Mouse (Mus musculus) v-Abl transformed pro-B cells (cell line): ENCODE data around the gene Olfr1378.

Experiments
- in situ Hi-C, 2 experiments: fragments of 400-800 bp; cut with MboI; formaldehyde crosslinking; loops; one replicate each; pipeline ENCODE4 v1.15.1; 2025; ENCODE audit not compliant: unreplicated experiment in 2 of 2

Olfr1378 gene

GRCm38 (mm10) chr11:50966230-50966629 lies at the start of gene Olfr1378:
Gene Olfr1378 (plus strand): TSS chr11:50966530.
- in situ Hi-C loops, result no loop called here

GRCm38 (mm10) chr11:50930469-50931014 lies 35.8 kb upstream of the Olfr1378 start:
- in situ Hi-C loops, result no loop called here

DNA sequence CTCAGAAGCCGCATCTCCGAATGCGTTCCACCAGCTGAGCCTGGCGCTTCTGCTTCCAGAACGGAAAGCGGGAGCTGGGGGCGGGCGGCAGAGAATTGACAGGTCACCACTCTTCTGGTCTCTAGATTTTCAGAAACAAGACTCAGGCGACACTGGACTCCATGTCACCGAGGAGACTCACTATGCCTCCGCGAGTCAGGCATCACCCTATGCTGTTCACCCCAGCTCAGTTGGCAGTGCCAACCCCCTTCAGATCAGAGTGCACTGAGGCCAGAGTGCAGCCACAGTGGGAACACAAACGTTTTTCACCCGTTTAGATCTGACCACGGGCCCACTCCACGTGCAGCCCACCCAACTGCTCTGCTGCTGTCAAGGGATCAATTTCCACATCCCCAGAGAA lies 35.3 kb upstream of the Olfr1378 start:
- in situ Hi-C loops, result no loop called here

- in situ Hi-C loops, result no loop called here
Measured at GRCm38 (mm10) chr11:50931451-50931866, 34.9 kb upstream of the Olfr1378 start, which contains the start of gene Zfp354b. Gene Zfp354b (minus strand): TSS chr11:50931633.

DNA sequence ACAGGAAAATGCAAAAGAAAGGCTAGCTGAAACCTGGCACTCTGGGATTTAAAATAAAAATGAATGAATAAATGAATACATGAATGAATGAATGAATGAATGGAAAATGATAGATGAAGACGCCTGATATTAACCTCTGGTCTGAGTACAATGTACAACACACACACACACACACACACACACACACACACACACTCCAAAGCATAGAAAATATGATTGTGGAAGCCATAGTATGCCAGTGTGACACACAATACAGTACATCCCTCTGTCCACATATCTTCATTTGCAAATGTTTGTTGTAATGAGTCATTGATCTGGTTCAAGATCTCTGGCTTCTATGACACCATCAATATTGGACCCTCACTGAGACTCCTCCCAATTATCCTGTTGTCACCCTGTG lies 34.3 kb upstream of the Olfr1378 start:
- in situ Hi-C loops, result no loop called here

- in situ Hi-C loops, result no loop called here
Measured at GRCm38 (mm10) chr11:50938435-50938834, 27.9 kb upstream of the Olfr1378 start.

GRCm38 (mm10) chr11:50939621-50940366 lies 26.5 kb upstream of the Olfr1378 start:
- in situ Hi-C loops, result loop anchor here in 1 of 2 experiments (10.0 kb wide), 1 partner anchor 585 kb away; no protein-coding TSS in a partner anchor

DNA sequence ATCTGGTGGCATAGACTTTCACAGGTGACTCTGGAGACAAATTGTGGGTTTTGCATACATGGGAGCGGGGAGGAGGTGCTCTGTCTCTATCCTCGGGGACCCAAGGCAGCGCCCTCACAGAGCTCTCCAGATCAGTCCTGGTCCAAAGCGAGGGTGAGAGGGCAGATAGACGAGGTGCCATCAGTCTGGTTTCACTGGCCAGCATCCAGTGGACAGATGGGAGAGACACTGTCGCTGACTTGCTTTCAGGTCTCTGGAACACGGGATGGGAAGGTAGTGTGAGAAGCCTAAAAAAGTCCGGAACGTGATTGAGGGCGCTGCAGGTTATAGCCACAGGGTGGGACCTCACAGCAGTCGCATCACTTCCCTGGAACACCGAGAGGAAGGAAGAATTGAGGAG lies 23.9 kb upstream of the Olfr1378 start:
- in situ Hi-C loops, result loop anchor here in 1 of 2 experiments (10.0 kb wide), 1 partner anchor 582 kb away; no protein-coding TSS in a partner anchor

DNA sequence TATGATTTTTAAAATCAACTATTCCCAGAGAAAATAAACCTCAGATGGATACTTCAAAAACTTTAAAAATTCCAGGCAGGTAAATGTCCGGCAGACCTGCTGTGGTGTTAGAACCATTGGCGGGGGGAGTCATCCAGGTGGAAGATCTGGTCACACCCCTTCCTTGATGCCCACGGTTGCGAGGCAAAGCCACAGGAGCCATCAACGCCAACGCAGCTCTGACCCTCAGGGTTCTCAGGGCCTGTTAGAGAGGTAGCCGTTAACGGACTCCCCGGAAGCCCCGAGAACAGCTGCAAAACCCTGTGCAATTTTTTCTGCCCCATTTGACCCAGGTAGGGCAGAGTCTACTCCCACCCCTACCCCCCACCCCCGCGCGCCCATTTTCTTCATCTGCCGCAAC lies 22.8 kb upstream of the Olfr1378 start, which contains the start of gene 4933414I15Rik:
Gene 4933414I15Rik, minus strand, starts transcription at position 260 of the 400 bp plus-strand sequence.
- in situ Hi-C loops, result loop anchor here in 1 of 2 experiments (10.0 kb wide), 1 partner anchor 581 kb away; no protein-coding TSS in a partner anchor

- in situ Hi-C loops, result no loop called here
Measured at GRCm38 (mm10) chr11:50952290-50952689, 14.0 kb upstream of the Olfr1378 start.

GRCm38 (mm10) chr11:50953665-50954064 lies 12.7 kb upstream of the Olfr1378 start, which contains the start of gene Prop1:
Gene Prop1 (minus strand): TSS chr11:50953765.
- in situ Hi-C loops, result no loop called here

DNA sequence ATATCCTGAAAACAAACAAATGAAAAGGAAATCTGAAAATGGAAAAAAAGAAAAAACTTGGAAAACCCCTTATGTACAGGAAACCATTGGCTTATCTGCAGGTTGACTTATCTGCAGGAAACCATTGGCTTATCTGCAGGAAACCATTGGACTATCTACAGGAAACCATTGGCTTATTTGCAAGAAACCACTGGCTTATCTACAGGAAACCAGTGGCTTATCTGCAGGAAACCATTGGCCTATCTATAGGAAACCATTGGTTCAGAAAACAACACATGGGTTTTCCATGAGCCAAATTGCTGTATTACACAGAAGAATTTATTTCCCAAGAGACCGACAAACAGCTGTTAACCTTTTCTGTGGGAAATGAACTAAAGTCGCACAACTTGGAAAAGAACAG lies 1.4 kb upstream of the Olfr1378 start:
- in situ Hi-C loops, result no loop called here

DNA sequence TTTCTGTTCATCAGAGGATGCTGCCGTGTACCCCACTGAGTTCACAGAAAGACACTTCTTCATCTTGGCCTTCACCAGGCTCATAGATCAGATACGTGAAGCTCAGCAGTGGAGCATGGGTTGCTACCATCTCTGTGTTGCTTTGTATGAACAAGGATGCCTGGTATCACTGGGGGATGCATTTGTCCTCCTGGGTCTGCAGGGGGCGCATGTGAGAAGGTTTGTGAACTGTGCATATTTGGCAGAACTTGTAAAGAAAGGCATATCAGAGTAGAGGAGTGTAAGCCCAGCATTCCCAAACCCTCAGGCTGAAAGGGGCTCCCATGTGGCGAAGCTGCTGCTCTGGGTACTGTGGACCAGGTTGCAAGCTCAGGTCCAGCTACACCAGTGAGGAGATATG lies 10.9 kb downstream of the Olfr1378 start:
- in situ Hi-C loops, result no loop called here

- in situ Hi-C loops, result no loop called here
Measured at GRCm38 (mm10) chr11:50981667-50982066, 15.3 kb downstream of the Olfr1378 start, which contains the start of gene Olfr1377. Gene Olfr1377 (plus strand): TSS chr11:50981967.

DNA sequence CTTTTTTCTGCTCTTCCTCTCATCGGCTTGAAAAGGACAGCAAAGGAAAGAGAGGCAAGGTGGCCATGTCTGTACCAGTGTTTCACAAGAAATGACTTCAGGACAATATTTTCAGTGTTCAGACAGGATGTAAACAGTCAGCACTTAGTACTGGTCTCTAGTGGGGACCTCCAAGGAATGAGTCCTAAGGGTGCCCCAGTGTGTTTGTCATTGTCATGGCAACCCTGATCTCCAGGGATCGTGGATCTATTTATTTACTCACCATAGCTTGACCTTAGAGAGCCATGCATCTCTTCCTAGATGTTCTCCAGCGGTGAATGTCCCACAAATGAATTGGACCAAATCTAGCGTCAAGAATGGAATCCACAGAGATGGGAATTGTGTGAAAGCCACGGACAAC lies 37.0 kb downstream of the Olfr1378 start, which contains the start of gene Olfr51:
Gene Olfr51, plus strand, starts transcription at position 301 of the 400 bp plus-strand sequence.
- in situ Hi-C loops, result no loop called here

DNA sequence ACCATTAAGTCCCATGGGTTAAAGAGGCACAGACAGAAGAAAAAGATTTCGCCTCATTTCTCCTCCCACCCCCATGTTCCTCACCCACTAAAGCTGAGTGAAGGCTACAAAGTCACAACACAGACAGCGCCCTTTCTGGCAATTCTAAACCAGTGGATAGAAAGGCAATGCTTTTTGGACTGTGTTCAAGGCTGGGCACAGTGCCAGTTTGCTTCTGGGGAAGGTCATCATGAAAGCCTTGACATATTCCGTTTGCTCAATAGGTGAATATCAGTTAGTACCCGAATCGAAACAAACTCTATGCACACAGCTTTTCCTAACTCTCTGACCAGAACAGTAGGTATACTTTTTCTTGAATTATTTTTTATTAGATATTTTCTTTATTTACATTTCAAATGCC lies 45.5 kb downstream of the Olfr1378 start:
- in situ Hi-C loops, result no loop called here

GRCm38 (mm10) chr11:51013936-51014335 lies 47.6 kb downstream of the Olfr1378 start, which contains the start of gene Olfr54:
Gene Olfr54 (plus strand): TSS chr11:51014236.
- in situ Hi-C loops, result no loop called here

DNA sequence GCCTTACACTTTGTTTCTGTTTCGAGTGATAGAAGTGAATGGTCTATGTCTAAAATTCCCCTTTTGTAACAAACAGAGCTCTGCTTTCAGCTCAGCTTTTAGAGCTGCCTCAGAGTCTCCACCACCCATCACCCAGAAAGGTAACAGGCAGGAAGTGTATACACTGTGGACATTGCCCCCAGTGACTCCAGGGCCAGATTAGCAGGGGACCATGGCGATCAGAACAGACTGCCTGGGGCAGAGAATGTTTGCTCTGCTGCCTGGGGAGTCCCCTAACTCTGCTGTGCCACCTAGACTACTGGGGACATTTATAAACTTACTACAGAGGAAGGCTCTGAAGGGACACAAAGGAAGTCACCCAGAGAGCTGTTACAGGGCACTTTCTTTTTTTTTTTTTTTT lies 50.0 kb downstream of the Olfr1378 start:
- in situ Hi-C loops, result no loop called here
